ENCODE assay signal across 10 mouse cellular contexts in the genomic region with DNA sequence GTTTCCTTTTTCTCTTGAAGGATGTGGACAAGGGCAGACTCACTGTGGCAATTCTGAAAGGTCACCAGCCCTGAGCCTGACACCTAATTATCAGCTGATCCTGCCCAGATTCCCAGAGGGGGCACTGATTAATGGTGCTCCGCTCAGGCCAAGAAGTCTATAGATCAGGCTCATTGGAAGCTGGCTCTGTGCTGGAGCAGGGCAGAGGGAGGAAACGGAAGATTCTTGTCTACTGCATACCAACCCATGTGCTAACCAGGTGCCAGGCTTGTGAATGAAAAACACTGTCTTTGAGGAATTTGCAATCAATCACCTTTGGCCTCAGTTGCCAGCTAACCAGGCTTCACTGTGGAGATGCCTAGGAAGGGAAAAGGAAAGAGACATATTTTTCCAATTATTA. TPM values are rescaled to one million over a fixed set of nuclear protein-coding genes. Genes with fewer than 3 reads are reported as not detected.
"Had no signal": no experiment of that assay in that cellular context is flagged by ENCODE, and none has a peak within 500 bp of the region (broad histone marks: within the 10 kb centered on the region; RNA-seq: fewer than 3 reads in every experiment).

No protein-coding gene starts in this region.

- H3K36me3 ChIP-seq: kidney, embryonic 15.5 days; limb, embryonic 15.5 days; liver, embryonic 12.5 days; stomach, embryonic 15.5 days had no signal

- H3K4me3 ChIP-seq: kidney, embryonic 15.5 days; limb, embryonic 15.5 days; liver, embryonic 12.5 days; stomach, embryonic 15.5 days had no signal

- H3K9me3 ChIP-seq: kidney, embryonic 15.5 days; limb, embryonic 15.5 days; liver, embryonic 12.5 days; stomach, embryonic 15.5 days had no signal

- ATAC-seq: liver, embryonic 12.5 days had no signal

- H3K27ac ChIP-seq: kidney, embryonic 15.5 days; limb, embryonic 15.5 days; liver, embryonic 12.5 days; stomach, embryonic 15.5 days had no signal

- H3K9ac ChIP-seq: kidney, embryonic 15.5 days; limb, embryonic 15.5 days; liver, embryonic 12.5 days; lung, embryonic 14.5 days; stomach, embryonic 15.5 days had no signal

- DNase-seq: kidney, adult 2 months; kidney, postnatal 14 days; left cerebral cortex, postnatal 4 days; lung, embryonic 14.5 days; midbrain, embryonic 14.5 days; thymus, adult 2 months had no signal

- H3K4me1 ChIP-seq: kidney, embryonic 15.5 days; limb, embryonic 15.5 days; liver, embryonic 12.5 days; stomach, embryonic 15.5 days had no signal

- H3K4me2 ChIP-seq: kidney, embryonic 15.5 days; limb, embryonic 15.5 days; liver, embryonic 12.5 days; lung, embryonic 14.5 days; stomach, embryonic 15.5 days had no signal

- H3K27me3 ChIP-seq: kidney, embryonic 15.5 days; limb, embryonic 15.5 days; liver, embryonic 12.5 days; stomach, embryonic 15.5 days had no signal

RNA-seq across cellular contexts. Expression of a gene that starts 39.2 kb away (rescaled TPM):
- polyA plus RNA-seq: liver, embryonic 12.5 days; stomach, embryonic 15.5 days had no signal
